22 mouse cellular contexts compared by ENCODE assay signal in genomic region chr10:80372706-80373105, GRCm38 (mm10). TPM values are rescaled to one million over a fixed set of nuclear protein-coding genes. Genes with fewer than 3 reads are reported as not detected.
A peak's percentile ranks its signal among the peaks of the same experiment; 100 is the strongest.
DNase-seq lines count a peak whose midpoint lies in the region; TF ChIP-seq lines count a peak whose summit lies in the region.
"Had no signal": no experiment of that assay in that cellular context is flagged by ENCODE, and none has a peak within 500 bp of the region (broad histone marks: within the 10 kb centered on the region; RNA-seq: fewer than 3 reads in every experiment).

No protein-coding gene starts in this region.

- DNase-seq in frontal cortex, postnatal 36 days (ENCODE audit: low spot score in 2 of 2), result peak; percentile 57 to 59
- DNase-seq in frontal cortex, postnatal 10 days (ENCODE audit: low spot score in 2 of 2), result no peak
- peak in 1 of 2 experiments; percentile 38 for DNase-seq in left cerebral cortex, adult 2 months (ENCODE audit: extremely low spot score in 1 of 2, low spot score in 2 of 2)
- DNase-seq in left cerebral cortex, postnatal 10 days (ENCODE audit: extremely low spot score in 1 of 2, low spot score in 2 of 2), result no peak
- peak; percentile 47 to 65 for DNase-seq in right cerebral cortex, postnatal 36 days (ENCODE audit: low spot score in 2 of 2)
- no peak for DNase-seq in right cerebral cortex, postnatal 25 days
- no peak for DNase-seq in cerebellum, adult 9-11 months
- DNase-seq: cerebellum, adult 11-12 months; cerebellum, postnatal 25 days; gastrocnemius, postnatal 36 days; heart, adult 2 months; heart, postnatal 36 days; kidney, adult 2 months; lung, postnatal 4 days; thymus, adult 2 months; thymus, postnatal 4 days had no signal

- intact Hi-C loops in left cerebral cortex, adult 2 months (cut with DNase I), result loop anchor here (10.0 kb wide), 1 partner anchor 198 kb away; the partner anchor contains the start of genes 1600002K03Rik and Efna2
- intact Hi-C loops in left cerebral cortex, postnatal 10 days (cut with DNase I), result loop anchor here (2.0 to 10.0 kb wide), 2 partner anchors 16 to 132 kb away; partner anchors contain the start of gene Plk5

- peak overlapping the region; percentile 70 for H3K27ac ChIP-seq in left cerebral cortex, adult 2 months
- H3K27ac ChIP-seq: heart, adult 2 months; hindbrain, embryonic 14.5 days; kidney, postnatal 0 days; neural tube, embryonic 15.5 days had no signal

- H3K4me3 ChIP-seq in left cerebral cortex, adult 2 months, result no peak overlapping the region
- H3K4me3 ChIP-seq: heart, adult 2 months; midbrain, embryonic 15.5 days; myocyte; neural tube, embryonic 15.5 days had no signal

- no peak for TF ChIP-seq CTCF in left cerebral cortex, adult 2 months (IDR thresholded peaks at IDR 0.05)

RNA-seq across cellular contexts. Expression of gene Mex3d, which starts 14.8 kb away (rescaled TPM):
- total RNA-seq in left cerebral cortex, adult 2 months (2021), result 10 to 100 TPM; 19.2 to 20.6 TPM
- total RNA-seq in left cerebral cortex, postnatal 10 days (2021), result 10 to 100 TPM; 31.1 to 35.4 TPM

RNA-seq across cellular contexts. Expression of gene Plk5, which starts 16.4 kb away (rescaled TPM):
- 10 to 100 TPM; 27.3 to 37.9 TPM for total RNA-seq in left cerebral cortex, adult 2 months (2021)
- 1 to 10 TPM; 3.1 to 5.1 TPM for total RNA-seq in left cerebral cortex, postnatal 10 days (2021)
- total RNA-seq: megakaryocyte-erythroid progenitor cell, adult 5-6 weeks had no signal

RNA-seq across cellular contexts. Expression of gene Adamtsl5, which starts 24.5 kb away (rescaled TPM):
- total RNA-seq in left cerebral cortex, adult 2 months (2021), result 10 to 100 TPM in 1 of 2 experiments, 1 to 10 TPM in 1; 7.9 to 11.1 TPM
- under 1 TPM; 0.66 to 0.85 TPM for total RNA-seq in left cerebral cortex, postnatal 10 days (2021)

RNA-seq across cellular contexts. Expression of gene Mbd3, which starts 26.6 kb away (rescaled TPM):
- total RNA-seq in left cerebral cortex, adult 2 months (2021), result 100 to 1,000 TPM; 139 to 150 TPM
- 100 to 1,000 TPM; 121 to 124 TPM for total RNA-seq in left cerebral cortex, postnatal 10 days (2021)

RNA-seq across cellular contexts. Expression of gene Uqcr11, which starts 33.9 kb away (rescaled TPM):
- total RNA-seq in left cerebral cortex, adult 2 months (2021), result 100 to 1,000 TPM; 373 to 394 TPM
- 100 to 1,000 TPM; 508 to 513 TPM for total RNA-seq in left cerebral cortex, postnatal 10 days (2021)

Comparison
In these comparisons a context has a peak if more than half of its experiments do, and no peak if none do; other contexts are left out.
1. DNase-seq: peak in frontal cortex, postnatal 36 days (2 of 2) and right cerebral cortex, postnatal 36 days (2 of 2); none in frontal cortex, postnatal 10 days (0 of 2), left cerebral cortex, postnatal 10 days (0 of 2), right cerebral cortex, postnatal 25 days (single experiment) and cerebellum, adult 9-11 months (single experiment).
2. RNA of gene Plk5, which starts 16.4 kb away (total RNA-seq): 27.3 to 37.9 TPM in left cerebral cortex, adult 2 months; 3.1 to 5.1 TPM in left cerebral cortex, postnatal 10 days; every median in the first group is over 4 times any median in the second.
3. RNA of gene Adamtsl5, which starts 24.5 kb away (total RNA-seq): 7.9 to 11.1 TPM in left cerebral cortex, adult 2 months; 0.66 to 0.85 TPM in left cerebral cortex, postnatal 10 days; every median in the first group is over 4 times any median in the second.